Mouse (Mus musculus) hematopoietic stem cell, adult 5-6 weeks (primary cell): ENCODE data around the gene Add3. TPM values are rescaled to one million over a fixed set of nuclear protein-coding genes. Genes with fewer than 3 reads are reported as not detected.
A peak's percentile ranks its signal among the peaks of the same experiment; 100 is the strongest.
"Not testable (repeated sequence)": the region's sequence is repeated elsewhere in the genome, so short reads cannot be mapped to it uniquely, and the experiment has no call there.

Source experiments
- ATAC-seq, 2 experiments: fragments of 125-278 bp in 1 of 2; replicated peaks in 1 of 2; 2 replicates each; pipeline ENCODE4 v1.8.0; 2016 to 2017; ENCODE audit warnings: inconsistent platforms in 2 of 2, mild to moderate bottlenecking in 2 of 2, moderate number of reproducible peaks in 2 of 2, low read depth in 1 of 2, moderate TSS enrichment in 1 of 2; ENCODE audit not compliant: low FRiP score in 2 of 2, poor library complexity in 2 of 2, severe bottlenecking in 2 of 2, insufficient read depth in 1 of 2, low TSS enrichment in 1 of 2
- total RNA-seq: library from RNA; stranded (forward); fragments of 172-1452, 232-1000 nt; gene quantifications from 2 replicates; pipeline ENCODE4 v1.2.3, GENCODE M21; 2017

The Add3 gene
- total RNA-seq, 1 experiment from 2014 or later = 67.0 TPM

GRCm38 (mm10) chr19:53202116-53202515 is 61.9 kb downstream of the Add3 start:
- no peak for ATAC-seq

- no peak for ATAC-seq
Measured at GRCm38 (mm10) chr19:53206986-53207385, 66.7 kb downstream of the Add3 start.

- ATAC-seq = no peak
Measured at GRCm38 (mm10) chr19:53208830-53209229, 68.6 kb downstream of the Add3 start.

- no peak for ATAC-seq
Measured at GRCm38 (mm10) chr19:53210251-53210650, 70.0 kb downstream of the Add3 start.

- ATAC-seq = no peak
Measured at GRCm38 (mm10) chr19:53215352-53215751, 75.1 kb downstream of the Add3 start.

GRCm38 (mm10) chr19:53216761-53217538 is 76.7 kb downstream of the Add3 start:
- ATAC-seq = peak; percentile 54 to 55; a peak in 3 of 4 replicates

GRCm38 (mm10) chr19:53217837-53218236 is 77.6 kb downstream of the Add3 start:
- ATAC-seq = no peak

- ATAC-seq = no peak
Measured at GRCm38 (mm10) chr19:53219305-53219704, 79.1 kb downstream of the Add3 start.

- no peak for ATAC-seq
Measured at GRCm38 (mm10) chr19:53221186-53221585, 80.9 kb downstream of the Add3 start.

GRCm38 (mm10) chr19:53225249-53226070 is 85.2 kb downstream of the Add3 start:
- ATAC-seq = not testable (repeated sequence)

- ATAC-seq = no peak
Measured at GRCm38 (mm10) chr19:53226651-53227050, 86.4 kb downstream of the Add3 start.

- ATAC-seq = no peak
Measured at GRCm38 (mm10) chr19:53228064-53228794, 88.0 kb downstream of the Add3 start.

GRCm38 (mm10) chr19:53230942-53231815 is 90.9 kb downstream of the Add3 start:
- no peak for ATAC-seq

GRCm38 (mm10) chr19:53233586-53233985 is 93.3 kb downstream of the Add3 start:
- no peak for ATAC-seq

GRCm38 (mm10) chr19:53241806-53242205 is 101.6 kb downstream of the Add3 start:
- no peak for ATAC-seq

- no peak for ATAC-seq
Measured at GRCm38 (mm10) chr19:53243956-53244355, 103.7 kb downstream of the Add3 start.

GRCm38 (mm10) chr19:53247558-53247957 is 107.3 kb downstream of the Add3 start:
- no peak for ATAC-seq
